Mouse (Mus musculus) embryonic facial prominence, embryonic 15.5 days (tissue): ENCODE results near the gene Ddhd1. TPM values are rescaled to one million over a fixed set of nuclear protein-coding genes. Genes with fewer than 3 reads are reported as not detected.
"Not testable (repeated sequence)": the region's sequence is repeated elsewhere in the genome, so short reads cannot be mapped to it uniquely, and the experiment has no call there.

Experiments used
- ATAC-seq: fragments of 200-750 bp; cut with Nextera tagmentation; 2 replicates; pipeline ENCODE4 v1.8.0; 2017; ENCODE audit warnings: low read depth, moderate TSS enrichment; ENCODE audit not compliant: insufficient number of reproducible peaks, low FRiP score, low TSS enrichment
- H3K27ac ChIP-seq: fragments of 300-500 bp; sonication (generic); replicated peaks from 2 replicates; pipeline ENCODE4 v1.5.1; 2015; ENCODE audit warnings: mild to moderate bottlenecking, inconsistent platforms
- H3K27me3 ChIP-seq: fragments of 300-500 bp; sonication (generic); 2 replicates; pipeline ENCODE4 v1.6.1; 2015; ENCODE audit warnings: inconsistent platforms
- H3K36me3 ChIP-seq: fragments of 300-500 bp; sonication (generic); 2 replicates; pipeline ENCODE4 v1.6.1; 2015; ENCODE audit warnings: mild to moderate bottlenecking, inconsistent platforms
- H3K4me1 ChIP-seq: fragments of 300-500 bp; sonication (generic); 2 replicates; pipeline ENCODE4 v1.6.1; 2015; ENCODE audit warnings: inconsistent platforms
- H3K4me2 ChIP-seq: fragments of 300-500 bp; sonication (generic); replicated peaks from 2 replicates; pipeline ENCODE4 v1.6.1; 2015; ENCODE audit warnings: mild to moderate bottlenecking, inconsistent platforms
- H3K4me3 ChIP-seq: fragments of 300-500 bp; sonication (generic); replicated peaks from 2 replicates; pipeline ENCODE4 v1.5.1; 2015; ENCODE audit warnings: mild to moderate bottlenecking, inconsistent platforms
- H3K9ac ChIP-seq: fragments of 300-500 bp; sonication (generic); 2 replicates; pipeline ENCODE4 v1.6.1; 2015; ENCODE audit warnings: inconsistent platforms
- H3K9me3 ChIP-seq: fragments of 300-500 bp; sonication (generic); replicated peaks from 2 replicates; pipeline ENCODE4 v1.6.1; 2016; ENCODE audit warnings: inconsistent platforms
- WGBS: fragments of 180-500 bp; shearing (Covaris S2); methylation state at CpG from one replicate; pipeline ENCODE4 v1.1.7; 2015; 5-methylcytosine and 5-hydroxymethylcytosine counted together
- polyA plus RNA-seq: library from polyadenylated mRNA; unstranded; fragments of >200 nt; fragmentation: Nextera tagmentation; extraction: Ambion mirVana; gene quantifications from 2 replicates; pipeline ENCODE4 v1.2.1, GENCODE M21; 2015

Gene Ddhd1
- polyA plus RNA-seq, 1 experiment from 2014 or later = 7.0 TPM

- WGBS = 84% methylated on average over 6 of the region's 6 CpGs
- no peaks in the 10 kb centered on the region for H3K9me3 ChIP-seq
- H3K4me1 ChIP-seq = no peaks in the 10 kb centered on the region
- no peaks in the 10 kb centered on the region for H3K27me3 ChIP-seq
- no peak overlapping the region for H3K9ac ChIP-seq
- ATAC-seq = no peak
- H3K36me3 ChIP-seq = 0 out of 2 replicates have a peak, but pooled peaks cover 7% of the 10 kb centered on the region
- H3K27ac ChIP-seq = no peak overlapping the region
- no peak overlapping the region for H3K4me2 ChIP-seq
- no peak overlapping the region for H3K4me3 ChIP-seq
Observed at GRCm38 (mm10) chr14:45614406-45614805, 43.5 kb downstream of the Ddhd1 start.

- ATAC-seq = no peak
Observed at GRCm38 (mm10) chr14:45611654-45612053, 46.3 kb downstream of the Ddhd1 start.

GRCm38 (mm10) chr14:45602002-45602401 lies 55.9 kb downstream of the Ddhd1 start:
- Histone ChIP-seq H3K9me3 (no peaks in the 10 kb centered on the region), H3K9ac (no peak overlapping the region), H3K27me3 (no peaks in the 10 kb centered on the region), H3K4me1 (no peaks in the 10 kb centered on the region), H3K4me3 (no peak overlapping the region), H3K4me2 (no peak overlapping the region), H3K36me3 (0 out of 2 replicates have a peak, but pooled peaks cover 3% of the 10 kb centered on the region), H3K27ac (no peak overlapping the region)
- 41% methylated on average over 3 of the region's 3 CpGs for WGBS
- no peak; the same call in 1 of the 2 replicates for ATAC-seq

More at GRCm38 (mm10) chr14:45611654-45612053, 46.3 kb downstream of the Ddhd1 start:
- Histone ChIP-seq H3K9me3 (no peaks in the 10 kb centered on the region), H3K9ac (no peak overlapping the region), H3K4me2 (no peak overlapping the region), H3K27ac (no peak overlapping the region), H3K4me1 (no peaks in the 10 kb centered on the region), H3K36me3 (0 out of 2 replicates have a peak, but pooled peaks cover 8% of the 10 kb centered on the region), H3K27me3 (no peaks in the 10 kb centered on the region), H3K4me3 (no peak overlapping the region)
- WGBS = 85% methylated on average over 7 of the region's 7 CpGs

- Histone ChIP-seq H3K9ac (no peak overlapping the region), H3K9me3 (no peaks in the 10 kb centered on the region), H3K4me3 (no peak overlapping the region), H3K27ac (no peak overlapping the region), H3K4me2 (no peak overlapping the region), H3K4me1 (no peaks in the 10 kb centered on the region), H3K27me3 (no peaks in the 10 kb centered on the region), H3K36me3 (0 out of 2 replicates have a peak, but pooled peaks cover 3% of the 10 kb centered on the region)
- 85% methylated on average over 9 of the region's 9 CpGs for WGBS
- ATAC-seq = no peak
Observed at GRCm38 (mm10) chr14:45600587-45600986, 57.4 kb downstream of the Ddhd1 start.

GRCm38 (mm10) chr14:45597855-45598254 lies 60.1 kb downstream of the Ddhd1 start:
- 0 out of 2 replicates have a peak, but pooled peaks cover 3% of the 10 kb centered on the region for H3K36me3 ChIP-seq
- H3K4me3 ChIP-seq = no peak overlapping the region
- no peak overlapping the region for H3K4me2 ChIP-seq
- H3K27ac ChIP-seq = no peak overlapping the region
- no peaks in the 10 kb centered on the region for H3K4me1 ChIP-seq
- H3K27me3 ChIP-seq = no peaks in the 10 kb centered on the region
- H3K9me3 ChIP-seq = no peaks in the 10 kb centered on the region
- no peak overlapping the region for H3K9ac ChIP-seq
- no peak for ATAC-seq
- WGBS = 78% methylated on average over 8 of the region's 8 CpGs

- Histone ChIP-seq H3K9me3 (no peaks in the 10 kb centered on the region), H3K4me1 (no peaks in the 10 kb centered on the region), H3K4me3 (no peak overlapping the region), H3K27me3 (no peaks in the 10 kb centered on the region), H3K4me2 (no peak overlapping the region), H3K27ac (no peak overlapping the region), H3K36me3 (no peaks in the 10 kb centered on the region), H3K9ac (no peak overlapping the region)
- ATAC-seq = no peak
- 39% methylated on average over 6 of the region's 6 CpGs for WGBS
Observed at GRCm38 (mm10) chr14:45593261-45593660, 64.7 kb downstream of the Ddhd1 start.

- 51% methylated on average over 7 of the region's 7 CpGs for WGBS
- Histone ChIP-seq H3K27ac (no peak overlapping the region), H3K36me3 (no peaks in the 10 kb centered on the region), H3K4me1 (no peaks in the 10 kb centered on the region), H3K27me3 (no peaks in the 10 kb centered on the region), H3K4me2 (no peak overlapping the region), H3K9me3 (no peaks in the 10 kb centered on the region), H3K4me3 (no peak overlapping the region), H3K9ac (no peak overlapping the region)
- no peak for ATAC-seq
Observed at GRCm38 (mm10) chr14:45588403-45588802, 69.5 kb downstream of the Ddhd1 start.

- 75% methylated on average over 6 of the region's 6 CpGs for WGBS
- H3K9me3 ChIP-seq = no peaks in the 10 kb centered on the region
- no peaks in the 10 kb centered on the region for H3K4me1 ChIP-seq
- H3K4me3 ChIP-seq = no peak overlapping the region
- no peaks in the 10 kb centered on the region for H3K27me3 ChIP-seq
- H3K36me3 ChIP-seq = no peaks in the 10 kb centered on the region
- ATAC-seq = no peak
- H3K27ac ChIP-seq = no peak overlapping the region
- H3K4me2 ChIP-seq = no peak overlapping the region
- H3K9ac ChIP-seq = no peak overlapping the region
Observed at GRCm38 (mm10) chr14:45587536-45587935, 70.4 kb downstream of the Ddhd1 start.

GRCm38 (mm10) chr14:45583494-45584027 lies 74.4 kb downstream of the Ddhd1 start:
- no peak overlapping the region for H3K27ac ChIP-seq
- WGBS = 70% methylated on average over 8 of the region's 8 CpGs
- no peaks in the 10 kb centered on the region for H3K9me3 ChIP-seq
- no peak overlapping the region for H3K9ac ChIP-seq
- no peaks in the 10 kb centered on the region for H3K4me1 ChIP-seq
- no peaks in the 10 kb centered on the region for H3K27me3 ChIP-seq
- no peak overlapping the region for H3K4me2 ChIP-seq
- H3K4me3 ChIP-seq = no peak overlapping the region
- no peak for ATAC-seq
- no peaks in the 10 kb centered on the region for H3K36me3 ChIP-seq

- H3K9ac ChIP-seq, H3K27me3 ChIP-seq, H3K9me3 ChIP-seq, H3K4me2 ChIP-seq, ATAC-seq, H3K36me3 ChIP-seq, H3K4me1 ChIP-seq, H3K27ac ChIP-seq, H3K4me3 ChIP-seq: not testable (repeated sequence)
- WGBS = 79% methylated on average over 3 of the region's 3 CpGs
Observed at GRCm38 (mm10) chr14:45580923-45581827, 76.8 kb downstream of the Ddhd1 start.

GRCm38 (mm10) chr14:45566066-45566937 lies 91.6 kb downstream of the Ddhd1 start:
- peak overlapping the region; percentile 92 for H3K27ac ChIP-seq
- H3K4me3 ChIP-seq = peak overlapping the region; percentile 28
- WGBS = 23% methylated on average over 33 of the region's 33 CpGs
- H3K9me3 ChIP-seq = no peaks in the 10 kb centered on the region
- peak overlapping the region; percentile 49 for H3K4me2 ChIP-seq
- ATAC-seq = no peak
- H3K4me1 ChIP-seq = peaks cover 46% of the 10 kb centered on the region
- H3K36me3 ChIP-seq = no peaks in the 10 kb centered on the region
- H3K27me3 ChIP-seq = no peaks in the 10 kb centered on the region
- no peak overlapping the region for H3K9ac ChIP-seq
